Mouse (Mus musculus) skeletal muscle tissue, adult 2 months (tissue): ENCODE data around the gene Pde4b.

ENCODE experiments used
- DNase-seq: peaks from one replicate; pipeline ENCODE4 v3.0.0-alpha.2; 2012; ENCODE audit warnings: low read depth, low spot score

Pde4b gene

DNA sequence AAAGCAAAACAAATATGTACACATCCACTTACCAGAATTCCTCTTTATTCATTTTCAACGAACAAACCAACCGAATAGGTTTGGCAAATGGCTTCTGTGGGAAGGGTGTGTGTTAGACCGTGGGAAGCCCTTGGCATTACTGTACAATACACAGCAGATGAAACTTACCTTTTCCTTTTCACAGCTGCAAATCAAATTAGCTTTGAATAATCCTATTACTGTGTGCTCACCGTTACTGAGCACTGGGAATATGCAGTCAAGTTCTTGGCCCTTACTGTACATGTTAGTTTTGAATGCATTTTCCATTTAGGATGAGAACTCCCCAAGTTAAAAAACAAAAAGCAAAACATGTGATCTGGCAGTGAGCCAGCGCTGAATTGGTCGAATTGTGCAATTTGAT is 199.8 kb downstream of the Pde4b start:
- no peak for DNase-seq

- no peak for DNase-seq
These were observed 202.8 kb downstream of the Pde4b start for GRCm38 (mm10) chr4:102290052-102290734.

- no peak for DNase-seq
These were observed 210.2 kb downstream of the Pde4b start for GRCm38 (mm10) chr4:102297558-102297957.

DNA sequence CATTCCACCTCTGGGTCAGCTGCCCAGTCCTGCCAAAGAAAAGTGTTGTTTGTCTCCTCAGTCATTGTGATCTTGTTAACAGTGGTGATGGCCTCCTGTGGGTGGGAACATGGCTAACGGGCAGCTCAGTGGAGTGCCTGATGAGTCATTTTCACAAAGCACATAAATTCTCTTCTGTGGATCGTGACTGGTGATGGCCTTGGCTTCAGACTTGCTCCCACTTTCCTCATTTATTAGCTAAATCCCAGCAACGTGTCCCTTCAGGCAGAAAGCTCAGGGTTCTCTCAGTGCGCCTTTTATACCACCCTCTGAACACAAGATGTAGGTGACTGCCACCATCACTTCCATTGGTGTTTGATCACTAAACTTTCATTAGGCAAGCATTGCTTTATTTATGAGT is 215.2 kb downstream of the Pde4b start:
- no peak for DNase-seq

GRCm38 (mm10) chr4:102307661-102308297 is 220.4 kb downstream of the Pde4b start:
- no peak for DNase-seq

DNA sequence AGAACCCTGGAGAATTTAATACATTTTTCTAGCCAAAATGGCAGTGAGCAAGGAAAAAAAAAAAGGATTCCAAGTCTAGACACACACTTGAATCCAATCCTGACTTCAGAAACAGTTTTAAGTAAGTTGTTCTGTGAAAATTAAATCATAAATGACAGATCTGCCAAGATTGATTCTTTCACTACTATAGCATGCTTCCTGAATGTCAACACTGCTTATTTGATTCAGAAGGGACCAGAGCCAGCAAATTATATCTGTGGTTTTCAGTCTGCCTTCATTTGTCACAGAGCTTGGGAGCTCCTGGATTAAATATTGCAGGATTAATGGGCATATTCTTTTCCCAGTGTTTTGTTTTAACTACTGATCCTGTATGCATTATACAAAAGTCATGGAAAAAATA is 223.3 kb downstream of the Pde4b start:
- no peak for DNase-seq

GRCm38 (mm10) chr4:102316011-102316410 is 228.7 kb downstream of the Pde4b start:
- DNase-seq, result no peak

DNA sequence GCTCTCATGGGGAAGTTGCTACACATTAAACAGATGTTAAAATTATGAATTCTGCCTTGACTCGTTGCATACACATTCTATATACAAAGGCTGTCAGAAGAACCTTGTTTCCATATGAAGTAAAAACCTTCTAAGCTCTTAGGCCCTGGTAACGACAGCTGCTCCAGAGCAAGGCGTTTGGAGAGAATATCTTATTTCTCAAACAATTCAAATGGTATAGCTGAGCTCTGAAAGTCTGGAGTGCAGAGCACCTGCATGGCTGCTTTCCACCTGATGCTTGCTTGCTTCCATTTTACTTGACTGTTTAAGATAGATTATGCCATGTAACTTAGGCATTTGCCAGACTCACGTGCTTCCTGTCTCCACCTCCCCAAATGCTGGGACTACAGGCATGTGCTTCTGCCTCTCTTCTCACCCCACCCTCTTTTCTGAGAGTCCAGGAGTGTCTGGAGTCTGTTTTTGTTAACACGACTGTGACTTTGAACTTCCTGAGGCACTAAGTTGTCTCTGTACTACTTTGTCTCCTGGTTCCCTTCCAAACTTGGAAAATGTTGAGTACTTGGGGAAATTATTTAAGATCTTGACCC is 229.4 kb downstream of the Pde4b start:
- no peak for DNase-seq

GRCm38 (mm10) chr4:102318596-102318995 is 231.3 kb downstream of the Pde4b start:
- no peak for DNase-seq

DNA sequence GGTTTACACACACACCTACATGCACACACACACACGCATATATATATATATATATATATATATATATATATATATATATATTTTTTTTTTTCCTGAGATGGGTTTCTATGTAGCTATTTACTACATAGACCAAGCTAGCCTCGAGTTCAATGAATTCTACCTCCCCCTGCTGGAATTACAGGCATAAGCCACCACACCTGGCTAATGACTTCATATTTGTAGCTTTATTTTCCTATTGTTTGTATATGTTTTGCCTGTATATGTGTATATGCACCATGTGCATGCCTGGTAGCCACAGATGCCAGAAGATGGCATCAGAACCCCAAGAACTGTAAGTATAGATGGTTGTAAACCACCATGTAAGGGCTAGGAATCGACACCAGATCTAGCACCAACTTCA is 234.0 kb downstream of the Pde4b start:
- DNase-seq, result no peak

DNA sequence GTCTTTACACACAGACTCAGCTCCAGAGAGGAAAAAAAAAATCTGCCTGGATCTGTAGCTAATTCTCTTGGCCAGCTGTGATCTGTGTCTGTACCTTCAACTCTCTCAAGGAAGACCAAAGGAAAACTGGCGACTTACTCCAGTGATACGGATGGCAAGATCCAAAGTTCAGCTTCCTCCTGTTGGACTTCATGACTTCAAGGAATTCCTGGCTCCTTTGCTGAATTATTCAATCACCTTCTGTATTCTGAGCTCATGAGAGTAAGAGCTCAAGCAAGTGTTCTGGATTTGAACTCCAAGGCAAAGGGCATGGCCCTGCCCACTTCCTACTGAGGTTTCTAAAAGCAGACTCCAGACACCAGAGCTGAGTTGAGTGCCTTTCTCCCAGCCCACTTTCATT is 245.0 kb downstream of the Pde4b start:
- DNase-seq, result no peak

GRCm38 (mm10) chr4:102332885-102333284 is 245.5 kb downstream of the Pde4b start:
- DNase-seq, result no peak

- DNase-seq, result no peak
These were observed 259.7 kb downstream of the Pde4b start for GRCm38 (mm10) chr4:102346911-102347492.

DNA sequence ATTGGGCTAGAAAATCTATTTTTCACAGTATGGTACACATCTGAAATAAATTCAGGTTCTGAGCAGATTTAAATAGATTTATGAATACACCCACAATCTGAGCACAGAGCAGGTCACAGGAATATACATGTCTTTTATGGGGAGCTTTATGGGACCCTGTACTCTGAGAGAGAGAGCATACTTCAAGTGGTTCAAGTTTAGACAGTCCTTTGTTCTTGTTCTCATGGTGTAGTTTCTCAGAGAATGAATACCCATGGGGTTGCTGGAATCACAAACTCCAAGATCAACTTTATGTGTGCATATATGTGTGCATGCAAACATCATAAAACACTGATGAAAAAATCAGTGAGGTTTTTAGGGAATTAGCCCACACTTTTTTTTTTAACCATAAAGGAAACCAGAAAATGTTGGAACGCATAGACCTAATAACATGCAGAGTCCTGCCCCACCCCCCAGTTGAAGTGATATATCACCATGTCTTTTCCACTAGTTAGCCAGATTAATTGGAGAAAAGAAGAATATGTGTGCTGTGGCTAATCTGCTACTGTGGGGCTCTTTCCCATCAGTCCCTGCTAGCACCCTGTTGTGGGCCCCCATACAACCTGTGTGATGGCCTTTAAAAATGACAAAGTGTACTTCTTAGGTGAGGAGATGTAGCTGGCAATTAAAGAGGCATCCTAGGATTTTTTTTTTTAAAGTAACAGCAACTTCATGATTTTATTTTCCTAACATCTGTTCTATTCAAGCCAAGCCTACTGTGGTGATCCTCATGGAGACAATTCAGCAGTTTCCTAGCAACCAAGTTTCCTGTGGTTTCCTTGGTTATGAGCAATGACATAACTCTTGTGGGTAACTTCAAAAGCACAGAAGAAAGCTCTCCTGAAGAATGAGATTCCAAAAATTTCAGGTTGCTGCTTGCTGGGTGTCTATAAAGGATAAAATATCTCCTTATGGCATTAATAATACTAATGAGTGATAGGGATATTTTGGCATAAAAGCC is 264.4 kb downstream of the Pde4b start:
- DNase-seq, result no peak

GRCm38 (mm10) chr4:102353641-102354403 is 266.5 kb downstream of the Pde4b start:
- DNase-seq, result no peak

- DNase-seq, result no peak
These were observed 280.9 kb downstream of the Pde4b start for GRCm38 (mm10) chr4:102368105-102368735.

- no peak for DNase-seq
These were observed 287.3 kb downstream of the Pde4b start for GRCm38 (mm10) chr4:102374614-102375013.

DNA sequence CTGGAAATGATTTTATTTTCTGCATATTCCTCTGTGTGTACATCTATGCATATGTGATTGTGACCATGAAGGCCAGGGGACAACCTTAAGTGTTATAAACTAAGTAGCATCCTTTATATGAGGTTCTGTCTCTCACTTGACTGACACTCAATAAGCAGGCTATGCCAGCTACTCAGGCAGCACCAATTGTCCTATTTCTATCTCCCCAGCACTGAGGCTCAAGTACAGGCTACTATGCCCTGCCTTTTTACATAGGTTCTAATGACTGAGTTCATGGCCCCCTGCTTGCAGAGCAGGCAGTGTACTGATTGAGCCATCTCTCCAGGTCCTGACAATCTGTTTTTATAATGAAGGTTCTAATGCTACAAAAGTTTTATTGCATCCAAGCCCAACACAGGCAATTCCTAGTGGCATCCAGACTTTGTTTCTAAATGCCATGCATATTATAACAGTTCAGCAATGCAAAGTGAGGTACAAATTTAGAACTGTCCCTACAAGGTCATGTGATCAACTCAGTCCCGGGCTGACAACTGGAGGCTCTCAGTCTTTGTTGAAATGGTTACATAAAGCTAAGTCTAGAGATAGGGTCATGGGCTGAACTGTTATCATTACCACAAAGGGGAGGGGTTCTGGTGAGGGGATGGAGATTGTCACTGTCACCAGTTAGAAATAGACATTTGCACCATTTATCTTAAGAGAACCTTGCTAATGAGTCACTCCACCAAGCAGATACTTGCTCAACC is 295.6 kb downstream of the Pde4b start:
- no peak for DNase-seq

DNA sequence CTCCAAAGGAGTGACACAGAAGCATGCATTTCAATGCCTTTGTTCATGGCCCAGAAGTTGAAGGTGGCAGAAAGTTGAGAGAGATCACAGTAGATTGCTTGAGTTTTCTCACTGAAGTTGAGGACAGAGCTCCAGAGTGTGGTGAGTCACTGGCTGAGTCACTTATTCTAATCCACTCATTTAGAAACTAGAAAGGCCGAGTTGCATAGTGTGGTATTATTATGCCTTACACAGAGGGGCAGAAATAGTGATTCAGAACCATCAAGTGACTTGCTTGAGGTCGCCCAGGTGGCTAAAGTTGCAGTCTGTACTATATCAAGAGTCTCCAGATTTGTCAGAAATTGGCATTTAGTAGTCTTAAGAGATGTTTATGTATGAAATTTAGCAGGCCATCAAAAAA is 306.3 kb downstream of the Pde4b start:
- DNase-seq, result no peak

- no peak for DNase-seq
These were observed 310.0 kb downstream of the Pde4b start for GRCm38 (mm10) chr4:102397334-102397733.
